Mouse (Mus musculus) embryo, embryonic 9.5 days (tissue): ENCODE measurements at regions not wholly inside any gene's neighbourhood (a gene's known extent, or its start where the extent isn't known, plus 50 kb on each side); places are given as distances from the start of the nearest gene placed in this dataset.

Experiments
- DNase-seq: peaks from one replicate; pipeline ENCODE4 v3.0.0-alpha.2; 2017; ENCODE audit errors: extremely low spot score

GRCm38 (mm10) chr7:84800966-84801365 lies 52.4 kb upstream of the Olfr291 start:
- DNase-seq = no peak

GRCm38 (mm10) chr7:84794655-84795054 lies 58.7 kb upstream of the Olfr291 start:
- no peak for DNase-seq

GRCm38 (mm10) chr7:84779276-84779825 lies 74.0 kb upstream of the Olfr291 start:
- peak; percentile 87 for DNase-seq

- no peak for DNase-seq
These were observed 75.7 kb upstream of the Olfr291 start for GRCm38 (mm10) chr7:84777696-84778095.

GRCm38 (mm10) chr7:84756261-84756660 lies 66.5 kb upstream of the Zfand6 start:
- no peak for DNase-seq

GRCm38 (mm10) chr7:84753361-84753760 lies 63.6 kb upstream of the Zfand6 start:
- no peak for DNase-seq

- DNase-seq = peak; percentile 77
These were observed 59.9 kb upstream of the Zfand6 start for GRCm38 (mm10) chr7:84749434-84750301.

- no peak for DNase-seq
These were observed 58.1 kb upstream of the Zfand6 start for GRCm38 (mm10) chr7:84747847-84748246.

- DNase-seq = no peak
These were observed 54.7 kb upstream of the Zfand6 start for GRCm38 (mm10) chr7:84744321-84745070.

- DNase-seq = peak; percentile 9
These were observed 50.2 kb upstream of the Zfand6 start for GRCm38 (mm10) chr7:84739965-84740390.
